Mouse (Mus musculus) midbrain, postnatal 0 days (tissue): ENCODE results near the gene Hist1h4d. TPM values are rescaled to one million over a fixed set of nuclear protein-coding genes. Genes with fewer than 3 reads are reported as not detected.
"Not testable (repeated sequence)": the region's sequence is repeated elsewhere in the genome, so short reads cannot be mapped to it uniquely, and the experiment has no call there.

Experiments used
- ATAC-seq: fragments of 200-750 bp; cut with Nextera tagmentation; 2 replicates; pipeline ENCODE4 v1.8.0; 2017; ENCODE audit warnings: moderate number of reproducible peaks, mild to moderate bottlenecking, moderate TSS enrichment, moderate library complexity; ENCODE audit not compliant: low FRiP score
- DNase-seq: peaks from one replicate; pipeline ENCODE4 v3.0.0-alpha.2; 2015; ENCODE audit warnings: low spot score
- H3K27ac ChIP-seq: fragments of 300-500 bp; sonication (generic); 2 replicates; pipeline ENCODE4 v1.5.1; 2014; ENCODE audit warnings: low read depth, mild to moderate bottlenecking, low read length, mixed read lengths
- H3K27me3 ChIP-seq: fragments of 300-500 bp; sonication (generic); 2 replicates; pipeline ENCODE4 v1.6.1; 2014; ENCODE audit warnings: low read length, control low read depth, mixed read lengths; ENCODE audit not compliant: insufficient read depth
- H3K36me3 ChIP-seq: fragments of 300-500 bp; sonication (generic); 2 replicates; pipeline ENCODE4 v1.6.1; 2014; ENCODE audit warnings: low read length, control low read depth, mixed read lengths; ENCODE audit not compliant: insufficient read depth
- H3K4me1 ChIP-seq: fragments of 300-500 bp; sonication (generic); 2 replicates; pipeline ENCODE4 v1.6.1; 2014; ENCODE audit warnings: mild to moderate bottlenecking, control low read depth, antibody characterized with exemption, low read length, mixed read lengths; ENCODE audit not compliant: insufficient read depth
- H3K4me2 ChIP-seq: fragments of 300-500 bp; sonication (generic); 2 replicates; pipeline ENCODE4 v1.6.1; 2014; ENCODE audit warnings: low read depth, mild to moderate bottlenecking, low read length, mixed read lengths; ENCODE audit not compliant: poor library complexity, severe bottlenecking
- H3K4me3 ChIP-seq: fragments of 300-500 bp; sonication (generic); 2 replicates; pipeline ENCODE4 v1.5.1; 2014; ENCODE audit warnings: low read depth, mild to moderate bottlenecking, low read length, moderate library complexity
- H3K9ac ChIP-seq: fragments of 300-500 bp; sonication (generic); replicated peaks from 2 replicates; pipeline ENCODE4 v1.6.1; 2014; ENCODE audit warnings: mild to moderate bottlenecking, low read length, moderate library complexity, mixed read lengths; ENCODE audit not compliant: poor library complexity, severe bottlenecking
- H3K9me3 ChIP-seq: fragments of 300-500 bp; sonication (generic); 2 replicates; pipeline ENCODE4 v1.6.1; 2016; ENCODE audit warnings: low read length, control low read depth
- CTCF ChIP-seq: IDR thresholded peaks from 2 replicates; pipeline ENCODE4 v1.5.1; 2016; ENCODE audit warnings: antibody characterized with exemption, mild to moderate bottlenecking
- WGBS: fragments of 180-500 bp; shearing (Covaris S2); extraction: QIAGEN DNeasy Blood & Tissue Kit; methylation state at CpG from one replicate; pipeline ENCODE4 v1.1.7; 2014; 5-methylcytosine and 5-hydroxymethylcytosine counted together
- polyA plus RNA-seq: library from polyadenylated mRNA; unstranded; fragments of >200 nt; fragmentation: Nextera tagmentation; extraction: Ambion mirVana; gene quantifications from 2 replicates; pipeline ENCODE4 v1.2.1, GENCODE M21; 2015
- total RNA-seq: library from RNA; depleted of rRNA; stranded (reverse); fragments of >200 nt; gene quantifications from 2 replicates; pipeline ENCODE4 v1.2.3, GENCODE M21; 2014

Gene Hist1h4d
- total and polyA plus RNA-seq, 2 experiments from 2014 or later: 18.0 to 1,141 TPM

DNA sequence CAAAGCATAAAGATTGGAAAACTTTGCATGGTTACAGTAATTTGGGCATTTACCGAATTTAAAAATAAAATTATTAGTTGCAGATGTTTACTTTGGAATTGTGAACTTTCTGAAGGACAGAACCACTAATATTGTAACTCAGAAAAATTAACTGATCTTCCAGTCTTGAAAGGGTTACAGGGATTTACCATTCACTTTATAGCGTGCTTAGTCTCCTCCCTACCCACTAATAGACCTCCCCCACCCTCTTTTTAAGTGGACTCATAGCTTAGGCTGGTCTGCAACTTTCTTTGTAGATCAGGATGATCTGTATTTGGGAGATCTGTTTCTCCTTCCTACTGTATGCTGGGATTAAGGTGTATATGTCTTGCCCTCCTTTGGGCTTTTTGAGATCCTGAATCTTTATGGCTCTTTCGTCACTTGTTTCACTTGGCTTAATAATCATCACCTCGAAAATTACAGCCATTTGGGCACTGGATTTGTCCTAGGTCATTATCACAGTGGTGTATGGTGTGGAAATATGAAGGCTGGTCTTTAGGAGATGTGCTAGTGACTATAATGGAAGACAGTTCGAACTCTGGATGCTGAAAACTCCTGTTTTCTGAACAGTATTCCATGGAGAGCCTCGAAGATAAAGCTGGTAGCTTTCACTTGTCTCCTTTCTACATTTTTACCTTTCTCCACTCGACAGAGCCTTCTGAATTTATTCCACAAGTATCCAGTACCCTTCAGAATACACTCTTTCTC is 45.1 kb upstream of the Hist1h4d start:
- H3K27me3 ChIP-seq: no peaks in the 10 kb centered on the region
- no peak overlapping the region for H3K27ac ChIP-seq
- ATAC-seq (no peak), DNase-seq (no peak)
- no peaks in the 10 kb centered on the region for H3K36me3 ChIP-seq
- WGBS: 20% methylated on average over 7 of the region's 7 CpGs
- TF ChIP-seq CTCF: no peak
- H3K4me3 ChIP-seq: no peak overlapping the region
- no peaks in the 10 kb centered on the region for H3K9me3 ChIP-seq
- no peak overlapping the region for H3K9ac ChIP-seq
- H3K4me1 ChIP-seq: peaks cover 10% of the 10 kb centered on the region
- H3K4me2 ChIP-seq: no peak overlapping the region

DNA sequence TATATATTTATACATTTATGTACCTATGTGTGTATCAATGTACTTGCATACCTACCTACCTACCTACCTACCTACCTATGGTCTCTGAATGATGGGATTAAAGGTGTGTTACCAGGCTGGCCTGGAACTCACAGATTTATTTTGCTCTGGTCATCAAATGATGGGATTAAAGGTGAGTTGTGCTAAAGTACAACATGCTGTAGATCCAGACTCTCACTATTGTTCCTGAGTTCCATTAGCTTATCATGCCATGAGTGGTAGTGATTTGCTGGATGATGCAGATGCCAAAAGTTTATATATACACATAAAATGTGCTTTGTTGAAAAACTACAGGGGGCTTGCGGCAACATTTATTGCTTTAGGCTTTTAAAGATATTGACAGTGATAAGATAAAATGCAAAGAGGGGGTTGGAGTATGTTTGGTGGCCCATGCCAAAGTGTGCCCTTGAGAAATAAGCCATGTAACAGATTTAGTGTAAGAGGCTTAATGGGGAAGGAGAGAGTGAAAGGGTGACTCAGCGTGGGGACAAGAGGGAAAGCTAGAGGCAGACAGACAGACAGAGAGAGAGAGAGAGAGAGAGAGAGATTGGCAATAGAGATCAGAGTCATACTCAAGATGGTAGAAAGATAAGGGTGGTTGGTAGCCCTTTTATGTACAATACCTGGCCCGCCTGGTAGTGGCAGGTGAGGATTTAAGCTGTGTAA is 44.2 kb upstream of the Hist1h4d start:
- Histone ChIP-seq H3K27me3 (no peaks in the 10 kb centered on the region), H3K9me3 (no peaks in the 10 kb centered on the region), H3K4me3 (no peak overlapping the region), H3K36me3 (no peaks in the 10 kb centered on the region), H3K27ac (no peak overlapping the region), H3K4me1 (peaks cover 9% of the 10 kb centered on the region), H3K9ac (no peak overlapping the region), H3K4me2 (no peak overlapping the region)
- ATAC-seq (no peak), DNase-seq (no peak)
- no peak for TF ChIP-seq CTCF
- 83% methylated on average over 3 of the region's 3 CpGs for WGBS

DNA sequence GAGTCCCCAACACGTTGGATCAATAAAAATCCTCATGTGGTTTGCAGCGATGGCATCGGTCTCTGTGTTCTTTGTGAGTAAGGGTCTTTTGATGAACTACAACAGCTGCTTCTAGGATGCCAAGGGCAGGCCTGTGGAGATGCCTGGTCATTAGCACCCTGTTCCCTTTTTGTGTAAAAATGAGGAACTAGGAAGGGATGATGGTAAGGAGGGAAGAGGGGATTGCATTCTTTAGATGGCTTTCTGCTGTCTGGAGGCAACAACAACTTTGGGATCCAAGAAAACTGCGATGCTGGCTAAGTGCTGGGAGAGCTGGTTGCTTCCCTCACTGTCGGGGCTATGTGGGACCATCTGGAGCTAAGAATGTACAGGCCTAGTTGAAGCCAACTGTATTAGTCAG is 43.1 kb upstream of the Hist1h4d start:
- no peak overlapping the region for H3K9ac ChIP-seq
- no peaks in the 10 kb centered on the region for H3K27me3 ChIP-seq
- no peak for TF ChIP-seq CTCF
- no peak overlapping the region for H3K4me2 ChIP-seq
- ATAC-seq: no peak
- no peak overlapping the region for H3K27ac ChIP-seq
- WGBS: 83% methylated on average over 5 of the region's 5 CpGs
- no peaks in the 10 kb centered on the region for H3K36me3 ChIP-seq
- no peaks in the 10 kb centered on the region for H3K9me3 ChIP-seq
- H3K4me1 ChIP-seq: peaks cover 6% of the 10 kb centered on the region
- no peak for DNase-seq
- no peak overlapping the region for H3K4me3 ChIP-seq

DNA sequence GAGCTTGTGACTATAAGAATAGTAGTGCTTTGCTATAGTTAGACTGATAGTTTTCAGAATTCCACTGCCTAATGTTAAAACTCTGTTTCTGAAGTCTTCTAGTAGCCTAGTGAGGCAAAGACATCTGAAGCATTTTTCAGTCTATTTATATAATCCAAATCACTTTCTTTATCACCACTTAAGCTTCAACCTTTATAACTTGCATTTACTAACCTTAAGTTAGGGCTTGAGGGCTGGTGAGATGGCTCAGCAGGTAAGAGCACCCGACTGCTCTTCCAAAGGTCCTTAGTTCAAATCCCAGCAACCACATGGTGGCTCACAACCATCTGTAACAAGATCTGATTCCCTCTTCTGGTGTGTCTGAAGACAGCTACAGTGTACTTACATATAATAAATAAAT is 41.6 kb upstream of the Hist1h4d start:
- not testable (repeated sequence) for H3K4me2 ChIP-seq, H3K4me3 ChIP-seq, H3K4me1 ChIP-seq, H3K36me3 ChIP-seq, H3K27ac ChIP-seq, ATAC-seq, H3K9me3 ChIP-seq, H3K9ac ChIP-seq, H3K27me3 ChIP-seq, DNase-seq
- WGBS: 71% methylated on average over 1 of the region's 1 CpGs

DNA sequence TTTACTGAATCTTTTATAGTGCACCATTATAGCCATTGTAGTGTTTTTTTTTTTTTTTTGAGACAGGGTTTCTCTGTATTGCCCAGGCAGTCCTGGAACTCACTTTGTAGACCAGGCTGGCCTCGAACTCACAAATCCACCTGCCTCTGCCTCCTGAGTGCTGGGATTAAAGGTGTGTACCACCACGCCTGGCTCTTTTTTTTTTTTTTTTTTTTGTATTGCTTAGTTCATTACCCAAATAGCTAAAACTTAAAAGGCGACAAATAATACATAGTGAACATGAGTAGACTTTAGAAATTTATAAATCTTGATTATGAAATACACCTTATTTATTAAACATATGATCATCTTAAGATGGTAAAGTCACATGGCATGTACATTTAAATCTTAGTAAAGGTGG is 39.9 kb upstream of the Hist1h4d start:
- no peak for ATAC-seq
- Histone ChIP-seq H3K36me3 (no peaks in the 10 kb centered on the region), H3K27me3 (no peaks in the 10 kb centered on the region), H3K27ac (no peak overlapping the region), H3K9ac (no peak overlapping the region), H3K4me3 (no peak overlapping the region), H3K4me1 (no peaks in the 10 kb centered on the region), H3K9me3 (no peaks in the 10 kb centered on the region), H3K4me2 (no peak overlapping the region)
- WGBS: 81% methylated on average over 3 of the region's 3 CpGs
- TF ChIP-seq CTCF: no peak
- DNase-seq: no peak

DNA sequence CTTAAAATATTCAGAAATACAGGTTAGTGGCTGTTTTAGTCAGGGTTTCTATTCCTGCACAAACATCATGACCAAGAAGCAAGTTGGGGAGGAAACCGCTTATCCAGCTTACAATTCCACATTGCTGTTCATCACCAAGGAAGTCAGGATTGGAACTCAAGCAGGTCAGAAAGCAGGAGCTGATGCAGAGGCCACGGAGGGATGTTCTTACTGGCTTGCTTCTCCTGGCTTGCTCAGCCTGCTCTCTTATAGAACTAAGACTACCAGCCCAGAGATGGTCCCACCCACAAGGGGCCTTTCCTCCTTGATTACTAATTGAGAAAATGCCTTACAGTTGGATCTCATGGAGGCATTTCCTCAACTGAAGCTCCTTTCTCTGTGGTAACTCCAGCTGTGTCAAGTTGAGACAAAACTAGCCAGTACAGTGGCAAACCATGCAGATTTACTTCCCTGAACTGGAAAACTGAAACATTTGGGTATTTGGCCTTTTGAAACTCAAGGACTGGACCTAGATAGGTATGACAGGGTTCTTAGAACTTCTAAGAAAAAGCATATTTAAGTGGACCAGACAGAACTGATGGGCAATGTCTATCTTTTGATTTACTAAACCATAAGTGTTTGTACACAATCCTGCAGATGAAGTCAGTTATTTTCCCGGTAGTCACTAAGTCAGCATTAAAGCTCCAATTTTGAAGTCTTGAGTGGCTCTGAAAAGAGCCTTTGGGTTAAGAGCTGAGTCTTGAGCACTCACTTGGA is 39.0 kb upstream of the Hist1h4d start:
- not testable (repeated sequence) for H3K27ac ChIP-seq, DNase-seq, H3K4me1 ChIP-seq, H3K9me3 ChIP-seq, ATAC-seq, H3K36me3 ChIP-seq, H3K27me3 ChIP-seq
- peak overlapping the region; percentile 65 for H3K4me2 ChIP-seq
- WGBS: 6% methylated on average over 3 of the region's 3 CpGs
- 0 out of 2 replicates have a peak overlapping the region, but pooled peaks have one; percentile 4 for H3K9ac ChIP-seq
- H3K4me3 ChIP-seq: peak overlapping the region; percentile 45

DNA sequence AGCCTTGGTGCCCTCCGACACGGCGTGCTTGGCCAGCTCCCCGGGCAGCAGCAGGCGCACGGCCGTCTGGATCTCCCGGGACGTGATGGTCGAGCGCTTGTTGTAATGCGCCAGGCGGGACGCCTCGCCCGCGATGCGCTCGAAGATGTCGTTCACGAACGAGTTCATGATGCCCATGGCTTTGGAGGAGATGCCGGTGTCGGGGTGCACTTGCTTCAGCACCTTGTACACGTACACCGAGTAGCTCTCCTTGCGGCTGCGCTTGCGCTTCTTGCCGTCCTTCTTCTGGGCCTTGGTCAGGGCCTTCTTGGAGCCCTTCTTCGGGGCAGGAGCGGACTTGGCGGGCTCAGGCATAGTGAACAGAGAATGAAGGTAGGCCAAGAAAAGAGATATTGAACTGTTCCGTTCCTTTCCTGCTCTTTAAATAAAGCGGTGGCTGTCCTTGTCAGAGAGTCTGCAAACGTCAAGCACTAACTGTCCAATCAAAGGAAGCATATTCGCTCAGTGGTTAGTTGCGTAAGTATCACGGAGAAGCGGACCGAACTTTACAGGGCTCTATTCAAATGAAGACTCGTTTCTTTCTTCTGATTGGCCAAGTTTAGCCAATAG is 38.3 kb upstream of the Hist1h4d start, which contains the start of gene Hist1h2bh:
TSS of gene Hist1h2bh (minus strand) at position 394 of the 609 bp plus-strand sequence.
- H3K4me3 ChIP-seq: peak within 1 kb of the TSS; percentile 45
- peak; percentile 78 for ATAC-seq
- H3K4me2 ChIP-seq: peak within 1 kb of the TSS; percentile 65
- H3K27ac ChIP-seq: peak within 1 kb of the TSS; percentile 75
- WGBS: under 1% methylated on average over 22 of the region's 42 CpGs
- not testable (repeated sequence) for H3K27me3 ChIP-seq, H3K9me3 ChIP-seq, H3K36me3 ChIP-seq, H3K4me1 ChIP-seq
- DNase-seq: peak; percentile 93
- peak within 1 kb of the TSS; percentile 48; the same call in 1 of the 2 replicates for H3K9ac ChIP-seq
